Mouse (Mus musculus): Measurements from ENCODE around the gene Larp4b.
"Not testable (repeated sequence)": the region's sequence is repeated elsewhere in the genome, so short reads cannot be mapped to it uniquely, and the experiment has no call there.

The Larp4b gene

GRCm38 (mm10) chr13:9093316-9094155, at the start of gene Larp4b:
TSS of gene Larp4b (plus strand) at chr13:9093881.
- peak; percentile 73 to 89 for DNase-seq (ENCODE audit: low spot score in 2 of 2)

- DNase-seq (ENCODE audit: low spot score in 2 of 2): no peak
Observed at GRCm38 (mm10) chr13:9044731-9045130, 49.0 kb upstream of the Larp4b start.

- not testable (repeated sequence) for DNase-seq (ENCODE audit: low spot score in 2 of 2)
Observed at GRCm38 (mm10) chr13:9052049-9052691, 41.5 kb upstream of the Larp4b start.

- no peak for DNase-seq (ENCODE audit: low spot score in 2 of 2)
Observed at GRCm38 (mm10) chr13:9057277-9057676, 36.4 kb upstream of the Larp4b start.

- DNase-seq (ENCODE audit: low spot score in 2 of 2): no peak
Observed at GRCm38 (mm10) chr13:9058706-9059105, 35.0 kb upstream of the Larp4b start.

- DNase-seq (ENCODE audit: low spot score in 2 of 2): no peak
Observed at GRCm38 (mm10) chr13:9061394-9061793, 32.3 kb upstream of the Larp4b start.

- no peak for DNase-seq (ENCODE audit: low spot score in 2 of 2)
Observed at GRCm38 (mm10) chr13:9064196-9064595, 29.5 kb upstream of the Larp4b start.

GRCm38 (mm10) chr13:9066107-9066506, 27.6 kb upstream of the Larp4b start:
- peak in 1 of 2 experiments; percentile 17 for DNase-seq (ENCODE audit: low spot score in 2 of 2)

GRCm38 (mm10) chr13:9071008-9071407, 22.7 kb upstream of the Larp4b start:
- no peak for DNase-seq (ENCODE audit: low spot score in 2 of 2)

- no peak for DNase-seq (ENCODE audit: low spot score in 2 of 2)
Observed at GRCm38 (mm10) chr13:9073818-9074217, 19.9 kb upstream of the Larp4b start.

- DNase-seq (ENCODE audit: low spot score in 2 of 2): no peak
Observed at GRCm38 (mm10) chr13:9075825-9076592, 17.7 kb upstream of the Larp4b start.

- no peak for DNase-seq (ENCODE audit: low spot score in 2 of 2)
Observed at GRCm38 (mm10) chr13:9082128-9082883, 11.4 kb upstream of the Larp4b start.

- DNase-seq (ENCODE audit: low spot score in 2 of 2): peak in 1 of 2 experiments; percentile 13
Observed at GRCm38 (mm10) chr13:9094186-9094980, 702 bp downstream of the Larp4b start.

GRCm38 (mm10) chr13:9099289-9099688, 5.6 kb downstream of the Larp4b start:
- no peak for DNase-seq (ENCODE audit: low spot score in 2 of 2)

- no peak for DNase-seq (ENCODE audit: low spot score in 2 of 2)
Observed at GRCm38 (mm10) chr13:9100517-9100916, 6.8 kb downstream of the Larp4b start.

GRCm38 (mm10) chr13:9106246-9106645, 12.6 kb downstream of the Larp4b start:
- no peak for DNase-seq (ENCODE audit: low spot score in 2 of 2)

GRCm38 (mm10) chr13:9106992-9107858, 13.5 kb downstream of the Larp4b start:
- no peak for DNase-seq (ENCODE audit: low spot score in 2 of 2)

- DNase-seq (ENCODE audit: low spot score in 2 of 2): no peak
Observed at GRCm38 (mm10) chr13:9113735-9114134, 20.1 kb downstream of the Larp4b start.

GRCm38 (mm10) chr13:9120835-9121542, 27.3 kb downstream of the Larp4b start:
- no peak for DNase-seq (ENCODE audit: low spot score in 2 of 2)

Data from frontal cortex, postnatal 25 days (tissue).